Mouse (Mus musculus) kidney, adult 18-20 months (tissue): ENCODE measurements around the gene Nrap.

ENCODE experiments used
- DNase-seq: peaks from one replicate; pipeline ENCODE4 v3.0.0; 2021

The Nrap gene

GRCm38 (mm10) chr19:56294654-56295399, 95.0 kb downstream of the Nrap start:
- peak; percentile 84 for DNase-seq

- DNase-seq = no peak
Measured at GRCm38 (mm10) chr19:56292335-56292734, 97.5 kb downstream of the Nrap start.

- DNase-seq = no peak
Measured at GRCm38 (mm10) chr19:56291898-56292297, 97.9 kb downstream of the Nrap start.

- DNase-seq = no peak
Measured at GRCm38 (mm10) chr19:56289642-56290041, 100.2 kb downstream of the Nrap start.

- DNase-seq = no peak
Measured at GRCm38 (mm10) chr19:56288436-56288835, 101.4 kb downstream of the Nrap start.

- no peak for DNase-seq
Measured at GRCm38 (mm10) chr19:56287580-56288367, 102.1 kb downstream of the Nrap start.

- DNase-seq = peak; percentile 46
Measured at GRCm38 (mm10) chr19:56286866-56287265, 103.0 kb downstream of the Nrap start, which contains the start of gene Habp2. Habp2 (plus strand) TSS chr19:56287137.

GRCm38 (mm10) chr19:56285222-56285621, 104.6 kb downstream of the Nrap start:
- no peak for DNase-seq

GRCm38 (mm10) chr19:56278366-56278765, 111.5 kb downstream of the Nrap start:
- no peak for DNase-seq

GRCm38 (mm10) chr19:56277951-56278350, 111.9 kb downstream of the Nrap start:
- DNase-seq = no peak

GRCm38 (mm10) chr19:56277140-56277804, 112.6 kb downstream of the Nrap start:
- no peak for DNase-seq

GRCm38 (mm10) chr19:56272081-56272480, 117.8 kb downstream of the Nrap start:
- DNase-seq = no peak
